In the genomic region with DNA sequence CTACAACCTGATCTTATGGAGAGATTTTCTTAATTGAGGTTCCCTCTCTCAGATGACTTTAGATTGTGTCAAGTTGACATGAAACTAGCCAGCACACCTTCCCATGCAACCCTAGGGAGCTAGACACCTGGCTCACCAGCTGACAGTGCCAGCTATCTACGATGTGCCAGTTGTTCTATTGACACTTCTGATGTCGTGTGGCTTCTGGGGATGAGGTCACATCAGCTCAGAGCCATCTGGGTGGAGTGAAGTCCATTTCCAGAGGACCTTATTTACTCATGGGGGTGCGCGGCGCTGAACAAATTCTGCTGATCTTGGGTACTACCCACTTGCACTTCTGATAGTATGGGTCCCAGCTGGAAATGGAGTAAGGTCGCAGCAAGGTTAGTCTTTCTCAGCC, we compare ENCODE assay signal across 22 mouse cellular contexts.
"Had no signal": no experiment of that assay in that cellular context is flagged by ENCODE, and none has a peak within 500 bp of the region (broad histone marks: within the 10 kb centered on the region; RNA-seq: fewer than 3 reads in every experiment).

No protein-coding gene starts in this region.

- H3K4me3 ChIP-seq: limb, embryonic 12.5 days; limb, embryonic 15.5 days; lung, embryonic 15.5 days; megakaryocyte, embryonic 14.5 days; midbrain, embryonic 12.5 days; midbrain, embryonic 15.5 days had no signal

- H3K9me3 ChIP-seq: limb, embryonic 12.5 days; limb, embryonic 15.5 days; lung, embryonic 15.5 days; midbrain, embryonic 12.5 days; midbrain, embryonic 15.5 days had no signal

- ATAC-seq: intestine, embryonic 16.5 days; midbrain, embryonic 15.5 days had no signal

- H3K27ac ChIP-seq: limb, embryonic 12.5 days; limb, embryonic 15.5 days; liver, embryonic 14.5 days; lung, embryonic 15.5 days; midbrain, embryonic 15.5 days had no signal

- DNase-seq: kidney, adult 18-20 months; kidney, adult 9 months; kidney, postnatal 14 days; kidney, postnatal 4 days; left cerebral cortex, postnatal 4 days; lung, adult 18-20 months; lung, postnatal 10 days; lung, postnatal 36 days; retina, postnatal 1 day; right cerebral cortex, postnatal 25 days; spleen, adult 18-20 months; thymus, adult 2 months; thymus, postnatal 14 days; thymus, postnatal 4 days had no signal

- H3K36me3 ChIP-seq: limb, embryonic 12.5 days; limb, embryonic 15.5 days; lung, embryonic 15.5 days; midbrain, embryonic 12.5 days; midbrain, embryonic 15.5 days had no signal

- H3K9ac ChIP-seq: limb, embryonic 12.5 days; limb, embryonic 15.5 days; liver, embryonic 14.5 days; lung, embryonic 15.5 days; midbrain, embryonic 12.5 days; midbrain, embryonic 15.5 days had no signal

- H3K4me2 ChIP-seq: limb, embryonic 12.5 days; limb, embryonic 15.5 days; lung, embryonic 15.5 days; midbrain, embryonic 12.5 days; midbrain, embryonic 15.5 days had no signal

- H3K27me3 ChIP-seq: limb, embryonic 12.5 days; limb, embryonic 15.5 days; lung, embryonic 15.5 days; megakaryocyte, embryonic 14.5 days; midbrain, embryonic 12.5 days; midbrain, embryonic 15.5 days had no signal

- H3K4me1 ChIP-seq: lung, embryonic 15.5 days; megakaryocyte, embryonic 14.5 days; midbrain, embryonic 12.5 days; midbrain, embryonic 15.5 days had no signal
